Mouse (Mus musculus) frontal cortex, postnatal 10 days (tissue): ENCODE results near the gene Gm21905.

Experiments
- DNase-seq, 2 experiments: peaks; one replicate each; pipeline ENCODE4 v3.0.0; 2022; ENCODE audit warnings: low spot score in 2 of 2, mixed read lengths in 1 of 2

Gene Gm21905

GRCm38 (mm10) chr5:67946321-67946720, at the start of gene Gm21905:
Gene Gm21905 (minus strand): TSS chr5:67946421.
- no peak for DNase-seq

- DNase-seq, result no peak
Measured at GRCm38 (mm10) chr5:67990426-67990825, 44.2 kb upstream of the Gm21905 start.

- no peak for DNase-seq
Measured at GRCm38 (mm10) chr5:67981946-67982526, 35.8 kb upstream of the Gm21905 start.

GRCm38 (mm10) chr5:67969536-67969935, 23.3 kb upstream of the Gm21905 start:
- no peak for DNase-seq

GRCm38 (mm10) chr5:67961708-67962629, 15.7 kb upstream of the Gm21905 start:
- DNase-seq, result no peak

GRCm38 (mm10) chr5:67955486-67955885, 9.3 kb upstream of the Gm21905 start:
- no peak for DNase-seq

- DNase-seq, result no peak
Measured at GRCm38 (mm10) chr5:67954097-67954496, 7.9 kb upstream of the Gm21905 start.

GRCm38 (mm10) chr5:67948074-67948473, 1.9 kb upstream of the Gm21905 start:
- no peak for DNase-seq

- DNase-seq, result no peak
Measured at GRCm38 (mm10) chr5:67947006-67947405, 785 bp upstream of the Gm21905 start.

GRCm38 (mm10) chr5:67944074-67944785, 2.0 kb downstream of the Gm21905 start:
- DNase-seq, result no peak

GRCm38 (mm10) chr5:67943199-67943598, 3.0 kb downstream of the Gm21905 start:
- DNase-seq, result no peak

GRCm38 (mm10) chr5:67941369-67941768, 4.9 kb downstream of the Gm21905 start, which contains the start of gene Gm5108:
Gene Gm5108 (plus strand): TSS chr5:67941669.
- no peak for DNase-seq

GRCm38 (mm10) chr5:67931623-67932022, 14.6 kb downstream of the Gm21905 start:
- no peak for DNase-seq

GRCm38 (mm10) chr5:67930584-67930983, 15.6 kb downstream of the Gm21905 start:
- DNase-seq, result no peak

GRCm38 (mm10) chr5:67904555-67904954, 41.7 kb downstream of the Gm21905 start:
- no peak for DNase-seq

- DNase-seq, result no peak
Measured at GRCm38 (mm10) chr5:67898921-67899320, 47.3 kb downstream of the Gm21905 start.

- DNase-seq, result no peak
Measured at GRCm38 (mm10) chr5:67884422-67885210, 61.6 kb downstream of the Gm21905 start.

- no peak for DNase-seq
Measured at GRCm38 (mm10) chr5:67883564-67884171, 62.6 kb downstream of the Gm21905 start.
